9 mouse cellular contexts compared by ENCODE assay signal in genomic region chr9:107923956-107924355, GRCm38 (mm10). TPM values are rescaled to one million over a fixed set of nuclear protein-coding genes. Genes with fewer than 3 reads are reported as not detected.
DNase-seq lines count a peak whose midpoint lies in the region; ATAC-seq and TF ChIP-seq lines count a peak whose summit lies in the region.
"Had no signal": no experiment of that assay in that cellular context is flagged by ENCODE, and none has a peak within 500 bp of the region (broad histone marks: within the 10 kb centered on the region; RNA-seq: fewer than 3 reads in every experiment).

No protein-coding gene starts in this region.

- ATAC-seq in heart, postnatal 0 days (ENCODE audit: insufficient read depth, low read depth): peak; percentile 57
- peak; percentile 42; the same call in 1 of the 2 replicates for ATAC-seq in megakaryocyte, adult 5-6 weeks (ENCODE audit: poor library complexity, severe bottlenecking)
- no peak for ATAC-seq in inflammation-experienced regulatory T-cells, adult 6 months

- no peak for TF ChIP-seq EP300 in heart, postnatal 0 days (IDR thresholded peaks at IDR 0.05; ENCODE audit: low read depth)

- peak; percentile 36 for DNase-seq in adrenal gland, postnatal 10 days
- DNase-seq in adrenal gland, postnatal 25 days: no peak
- DNase-seq in adipocyte (ENCODE audit: low spot score): peak; percentile 84
- DNase-seq in heart, postnatal 0 days (ENCODE audit: low spot score): peak; percentile 45
- DNase-seq in cerebellum, adult 9-11 months: no peak
- DNase-seq in testis, postnatal 14 days (ENCODE audit: low spot score): no peak

- H3K4me3 ChIP-seq in heart, postnatal 0 days (ENCODE audit: low read depth, low read length): no peak overlapping the region

- no peak overlapping the region for H3K9ac ChIP-seq in heart, postnatal 0 days (replicated peaks; ENCODE audit: low read depth, low read length)

- TF ChIP-seq CTCF in heart, postnatal 0 days (IDR thresholded peaks at IDR 0.05; ENCODE audit: low read depth): no peak

- H3K9me3 ChIP-seq in heart, postnatal 0 days (replicated peaks; ENCODE audit: control insufficient read depth, low read length): no peaks in the 10 kb centered on the region

- 0 out of 2 replicates have a peak overlapping the region, but pooled peaks have one; percentile 10 for H3K4me2 ChIP-seq in heart, postnatal 0 days (ENCODE audit: low read depth, low read length)

- WGBS in heart, postnatal 0 days: 16% methylated on average over 6 of the region's 6 CpGs

- no peaks in the 10 kb centered on the region for H3K27me3 ChIP-seq in heart, postnatal 0 days (ENCODE audit: control insufficient read depth, insufficient read depth, low read length)

- no peaks in the 10 kb centered on the region for H3K36me3 ChIP-seq in heart, postnatal 0 days (replicated peaks; ENCODE audit: control insufficient read depth, insufficient read depth, low read length)

- H3K4me1 ChIP-seq in heart, postnatal 0 days (ENCODE audit: control insufficient read depth, insufficient read depth): peaks cover 38% of the 10 kb centered on the region

- no peak overlapping the region for H3K27ac ChIP-seq in heart, postnatal 0 days (ENCODE audit: low read depth)

RNA-seq across cellular contexts. Expression of gene Actl11, which starts 4.3 kb away (rescaled TPM):
- total RNA-seq in adrenal gland, postnatal 10 days (2021): not detected
- not detected in 2 replicates for total RNA-seq in adrenal gland, postnatal 25 days (2021)
- total RNA-seq in heart, postnatal 0 days (2014; rRNA removed; ENCODE audit: low replicate concordance): not detected in 2 replicates
- polyA plus RNA-seq in heart, postnatal 0 days (2015; fragmentation: Nextera tagmentation; extraction: Ambion mirVana): not detected in 2 replicates
- total RNA-seq in megakaryocyte, adult 5-6 weeks (2015): not detected in 2 replicates
- total RNA-seq in megakaryocyte, adult 5-6 weeks (2017): not detected in 2 replicates
- not detected for polyA plus RNA-seq in inflammation-experienced regulatory T-cells, adult 6 months (2017; shearing (Covaris generic))
- total RNA-seq: adrenal gland, postnatal 36 days had no signal

RNA-seq across cellular contexts. Expression of gene Camkv, which starts 11.5 kb away (rescaled TPM):
- total RNA-seq in adrenal gland, postnatal 10 days (2021): 1 to 10 TPM; 1.6 to 2.7 TPM
- 2.4 and 3.1 TPM in 2 replicates for total RNA-seq in adrenal gland, postnatal 25 days (2021)
- total RNA-seq in heart, postnatal 0 days (2014; rRNA removed; ENCODE audit: low replicate concordance): 0.15 TPM in 1 of 2 replicates, not detected in the other
- 0.03 TPM in 1 of 2 replicates, not detected in the other for polyA plus RNA-seq in heart, postnatal 0 days (2015; fragmentation: Nextera tagmentation; extraction: Ambion mirVana)
- not detected in 2 replicates for total RNA-seq in megakaryocyte, adult 5-6 weeks (2015)
- total RNA-seq in megakaryocyte, adult 5-6 weeks (2017): 0.04 TPM in 1 of 2 replicates, not detected in the other
- polyA plus RNA-seq in inflammation-experienced regulatory T-cells, adult 6 months (2017; shearing (Covaris generic)): not detected

RNA-seq across cellular contexts. Expression of gene Mst1r, which starts 17.3 kb away (rescaled TPM):
- total RNA-seq in adrenal gland, postnatal 10 days (2021): 1 to 10 TPM; 5.6 to 8.5 TPM
- total RNA-seq in adrenal gland, postnatal 25 days (2021): 8.3 and 18.7 TPM in 2 replicates
- 1.8 and 20.1 TPM in 2 replicates for total RNA-seq in heart, postnatal 0 days (2014; rRNA removed; ENCODE audit: low replicate concordance)
- 0.74 and 1.2 TPM in 2 replicates for polyA plus RNA-seq in heart, postnatal 0 days (2015; fragmentation: Nextera tagmentation; extraction: Ambion mirVana)
- total RNA-seq in megakaryocyte, adult 5-6 weeks (2015): 0.52 and 0.94 TPM in 2 replicates
- 2.2 and 2.3 TPM in 2 replicates for total RNA-seq in megakaryocyte, adult 5-6 weeks (2017)
- polyA plus RNA-seq in inflammation-experienced regulatory T-cells, adult 6 months (2017; shearing (Covaris generic)): under 1 TPM in 1 of 3 experiments, not detected in 2; 0.07 TPM

RNA-seq across cellular contexts. Expression of gene Traip, which starts 26.0 kb away (rescaled TPM):
- 1 to 10 TPM; 5.1 to 7.4 TPM for total RNA-seq in adrenal gland, postnatal 10 days (2021)
- 5.1 and 5.3 TPM in 2 replicates for total RNA-seq in adrenal gland, postnatal 25 days (2021)
- 4.8 and 10.0 TPM in 2 replicates for total RNA-seq in heart, postnatal 0 days (2014; rRNA removed; ENCODE audit: low replicate concordance)
- 2.3 and 3.3 TPM in 2 replicates for polyA plus RNA-seq in heart, postnatal 0 days (2015; fragmentation: Nextera tagmentation; extraction: Ambion mirVana)
- 4.9 and 9.4 TPM in 2 replicates for total RNA-seq in megakaryocyte, adult 5-6 weeks (2015)
- total RNA-seq in megakaryocyte, adult 5-6 weeks (2017): 12.0 and 15.8 TPM in 2 replicates
- 10 to 100 TPM in 1 of 3 experiments, 1 to 10 TPM in 2; 2.7 to 11.6 (median 8.2) TPM for polyA plus RNA-seq in inflammation-experienced regulatory T-cells, adult 6 months (2017; shearing (Covaris generic))

RNA-seq across cellular contexts. Expression of gene Mon1a, which starts 36.0 kb away (rescaled TPM):
- 10 to 100 TPM; 11.1 to 13.1 TPM for total RNA-seq in adrenal gland, postnatal 10 days (2021)
- total RNA-seq in adrenal gland, postnatal 25 days (2021): 15.8 and 18.9 TPM in 2 replicates
- total RNA-seq in heart, postnatal 0 days (2014; rRNA removed; ENCODE audit: low replicate concordance): 12.1 and 16.4 TPM in 2 replicates
- 9.9 TPM in 2 replicates for polyA plus RNA-seq in heart, postnatal 0 days (2015; fragmentation: Nextera tagmentation; extraction: Ambion mirVana)
- total RNA-seq in megakaryocyte, adult 5-6 weeks (2015): 6.2 and 7.6 TPM in 2 replicates
- 16.6 and 17.7 TPM in 2 replicates for total RNA-seq in megakaryocyte, adult 5-6 weeks (2017)
- polyA plus RNA-seq in inflammation-experienced regulatory T-cells, adult 6 months (2017; shearing (Covaris generic)): 10 to 100 TPM; 10.2 to 11.9 (median 10.6) TPM

Comparison
In these comparisons a context has a peak if more than half of its experiments do, and no peak if none do; other contexts are left out.
1. DNase-seq: peak in adrenal gland, postnatal 10 days (single experiment), adipocyte (single experiment) and heart, postnatal 0 days (single experiment); none in adrenal gland, postnatal 25 days (single experiment), cerebellum, adult 9-11 months (single experiment) and testis, postnatal 14 days (single experiment).